Mouse (Mus musculus) CH12.LX (cell line): ENCODE data around the gene Prrg1.

ENCODE experiments used
- CHD2 ChIP-seq: IDR thresholded peaks from 2 replicates; pipeline ENCODE4 v1.6.1; 2011; ENCODE audit warnings: low read length, improper control_type of control experiment
- CTCF ChIP-seq, 2 experiments: IDR thresholded peaks in 1 of 2; conservative IDR thresholded peaks in 1 of 2; 2 replicates each; pipeline ENCODE4 v1.5.1; 2011 to 2012; ENCODE audit warnings: low read depth in 2 of 2, low read length in 2 of 2, improper control_type of control experiment in 1 of 2, inconsistent platforms in 1 of 2, mild to moderate bottlenecking in 1 of 2, moderate library complexity in 1 of 2
- EP300 ChIP-seq: IDR thresholded peaks from 2 replicates; pipeline ENCODE4 v1.6.1; 2011; ENCODE audit warnings: low read length, improper control_type of control experiment
- HCFC1 ChIP-seq: IDR thresholded peaks from 2 replicates; pipeline ENCODE4 v1.6.1; 2012; ENCODE audit warnings: low read depth, mild to moderate bottlenecking, inconsistent platforms, low read length, improper control_type of control experiment
- KAT2A ChIP-seq: IDR thresholded peaks from 2 replicates; pipeline ENCODE4 v1.6.1; 2012; ENCODE audit warnings: low read length, improper control_type of control experiment, inconsistent platforms; ENCODE audit not compliant: insufficient replicate concordance
- NELFE ChIP-seq: IDR thresholded peaks from 2 replicates; pipeline ENCODE4 v1.6.1; 2011; ENCODE audit warnings: low read depth, low read length, improper control_type of control experiment
- POLR2AphosphoS2 ChIP-seq: IDR thresholded peaks from 2 replicates; pipeline ENCODE4 v1.6.1; 2011; ENCODE audit warnings: low read depth, low read length, improper control_type of control experiment
- RAD21 ChIP-seq: IDR thresholded peaks from 2 replicates; pipeline ENCODE4 v1.6.1; 2011; ENCODE audit warnings: low read depth, mild to moderate bottlenecking, low read length, improper control_type of control experiment, moderate library complexity

- TF ChIP-seq RAD21 (no peak), NELFE (no peak), CTCF (conservative IDR thresholded peaks at IDR 0.05 in 1 of 2, IDR thresholded peaks at IDR 0.05 in 1 of 2; ENCODE audit: low read depth in 2 of 2, low read length in 2 of 2) (no peak), CHD2 (no peak), EP300 (no peak), KAT2A (no peak), POLR2AphosphoS2 (no peak), HCFC1 (no peak)
These were observed 104.0 kb downstream of the Prrg1 start for GRCm38 (mm10) chrX:78479710-78480109.
